Mouse (Mus musculus): ENCODE data around the gene Prr5. TPM values are rescaled to one million over a fixed set of nuclear protein-coding genes. Genes with fewer than 3 reads are reported as not detected.

Prr5 gene
- polyA plus RNA-seq, 1 experiment from 2014 or later: 9.2 TPM

- H3K4me1 ChIP-seq (ENCODE audit: insufficient read depth, low read depth, low read length): no peaks in the 10 kb centered on the region
- no peak overlapping the region for H3K9ac ChIP-seq (replicated peaks; ENCODE audit: low read depth)
- DNase-seq (ENCODE audit: low spot score) (no peak), ATAC-seq (no peak)
- no peaks in the 10 kb centered on the region for H3K27me3 ChIP-seq (replicated peaks; ENCODE audit: insufficient read depth, low read length)
- WGBS: 82% methylated on average over 6 of the region's 6 CpGs
- H3K4me3 ChIP-seq (ENCODE audit: low read depth, low read length): no peak overlapping the region
- H3K27ac ChIP-seq (ENCODE audit: low read length): no peak overlapping the region
- H3K4me2 ChIP-seq (replicated peaks; ENCODE audit: low read depth, low read length): no peak overlapping the region
- TF ChIP-seq CTCF (IDR thresholded peaks at IDR 0.05) (no peak), EP300 (IDR thresholded peaks at IDR 0.05) (no peak)
- no peaks in the 10 kb centered on the region for H3K36me3 ChIP-seq (ENCODE audit: insufficient read depth, low read length)
- no peaks in the 10 kb centered on the region for H3K9me3 ChIP-seq (ENCODE audit: low read length)
Observed at GRCm38 (mm10) chr15:84640722-84641121, 28.7 kb upstream of the Prr5 start.

DNA sequence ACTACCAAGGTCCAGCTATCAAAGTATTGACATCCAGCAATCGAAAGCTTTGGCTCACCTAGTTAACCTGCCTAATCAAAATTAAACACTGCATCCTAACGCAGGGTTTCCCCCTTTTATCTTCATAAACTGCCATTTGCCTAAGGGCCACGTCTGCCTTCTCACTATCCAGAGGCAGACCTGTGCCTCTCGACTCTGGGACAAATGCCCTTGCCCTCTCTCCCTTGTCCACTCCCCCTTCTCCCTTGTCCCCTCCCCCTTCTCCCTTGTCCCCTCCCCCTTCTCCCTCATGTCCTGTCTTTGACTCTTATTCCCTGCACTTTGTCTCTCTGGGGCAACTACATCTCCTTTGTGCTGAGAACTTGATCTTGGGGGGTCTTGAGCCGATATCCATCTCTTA, 28.3 kb upstream of the Prr5 start:
- ATAC-seq: no peak
- Histone ChIP-seq H3K9ac (replicated peaks; ENCODE audit: low read depth) (no peak overlapping the region), H3K9me3 (ENCODE audit: low read length) (no peaks in the 10 kb centered on the region), H3K27me3 (replicated peaks; ENCODE audit: insufficient read depth, low read length) (no peaks in the 10 kb centered on the region), H3K27ac (ENCODE audit: low read length) (no peak overlapping the region), H3K4me1 (ENCODE audit: insufficient read depth, low read depth, low read length) (no peaks in the 10 kb centered on the region), H3K4me3 (ENCODE audit: low read depth, low read length) (no peak overlapping the region), H3K36me3 (ENCODE audit: insufficient read depth, low read length) (no peaks in the 10 kb centered on the region), H3K4me2 (replicated peaks; ENCODE audit: low read depth, low read length) (no peak overlapping the region)
- TF ChIP-seq EP300 (IDR thresholded peaks at IDR 0.05): no peak
- no peak for TF ChIP-seq CTCF (IDR thresholded peaks at IDR 0.05)
- 50% methylated on average over 5 of the region's 5 CpGs for WGBS
- DNase-seq (ENCODE audit: low spot score): no peak

DNA sequence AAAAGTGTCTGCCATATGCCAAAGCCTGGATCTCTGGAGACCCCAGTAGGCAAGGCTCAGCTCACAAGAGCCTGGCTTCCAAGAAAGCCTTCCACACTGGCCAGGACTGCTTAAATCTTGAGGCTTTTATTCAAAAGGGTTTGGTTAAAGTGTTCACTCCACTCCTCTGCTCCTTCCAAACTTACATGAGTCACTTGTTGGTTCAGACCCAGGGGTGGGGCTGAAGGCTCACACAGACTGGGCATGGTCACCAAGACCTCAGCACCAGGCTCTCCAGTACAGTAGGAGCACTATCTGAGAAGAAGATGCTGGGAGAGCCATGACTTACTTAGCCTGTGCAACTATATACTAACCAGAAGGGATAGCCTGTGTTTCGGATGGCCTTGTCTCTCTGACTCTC, 27.5 kb upstream of the Prr5 start:
- peak; percentile 22 for DNase-seq (ENCODE audit: low spot score)
- 88% methylated on average over 1 of the region's 1 CpGs for WGBS
- no peak for ATAC-seq
- Histone ChIP-seq H3K4me2 (replicated peaks; ENCODE audit: low read depth, low read length) (no peak overlapping the region), H3K9me3 (ENCODE audit: low read length) (no peaks in the 10 kb centered on the region), H3K27ac (ENCODE audit: low read length) (no peak overlapping the region), H3K4me3 (ENCODE audit: low read depth, low read length) (no peak overlapping the region), H3K4me1 (ENCODE audit: insufficient read depth, low read depth, low read length) (no peaks in the 10 kb centered on the region), H3K36me3 (ENCODE audit: insufficient read depth, low read length) (no peaks in the 10 kb centered on the region), H3K27me3 (replicated peaks; ENCODE audit: insufficient read depth, low read length) (no peaks in the 10 kb centered on the region), H3K9ac (replicated peaks; ENCODE audit: low read depth) (no peak overlapping the region)
- TF ChIP-seq EP300 (IDR thresholded peaks at IDR 0.05) (no peak), CTCF (IDR thresholded peaks at IDR 0.05) (no peak)

DNA sequence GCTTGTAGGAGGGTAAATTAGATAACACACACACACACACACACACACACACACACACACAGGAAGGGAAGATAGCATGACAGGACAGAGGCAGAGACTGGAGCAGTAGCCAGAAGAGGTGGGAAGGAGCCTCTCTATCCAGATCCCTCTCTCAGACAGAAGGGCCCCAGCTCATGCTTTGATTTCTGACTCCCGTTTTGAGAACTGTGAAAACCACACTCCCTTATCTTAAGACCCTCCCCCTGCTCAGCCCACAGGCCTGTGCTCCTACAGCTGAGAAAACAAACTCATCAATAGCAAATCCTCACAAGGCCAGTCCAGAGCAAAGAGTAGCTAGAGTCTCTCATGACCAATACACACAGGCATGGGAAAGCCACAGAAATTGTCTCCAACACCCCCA, 26.2 kb upstream of the Prr5 start:
- no peak for TF ChIP-seq CTCF (IDR thresholded peaks at IDR 0.05)
- TF ChIP-seq EP300 (IDR thresholded peaks at IDR 0.05): no peak
- no peak overlapping the region for H3K4me3 ChIP-seq (ENCODE audit: low read depth, low read length)
- no peaks in the 10 kb centered on the region for H3K9me3 ChIP-seq (ENCODE audit: low read length)
- WGBS: 7% methylated on average over 1 of the region's 1 CpGs
- no peak for DNase-seq (ENCODE audit: low spot score)
- H3K9ac ChIP-seq (replicated peaks; ENCODE audit: low read depth): no peak overlapping the region
- H3K4me2 ChIP-seq (replicated peaks; ENCODE audit: low read depth, low read length): no peak overlapping the region
- no peaks in the 10 kb centered on the region for H3K27me3 ChIP-seq (replicated peaks; ENCODE audit: insufficient read depth, low read length)
- H3K27ac ChIP-seq (ENCODE audit: low read length): no peak overlapping the region
- H3K36me3 ChIP-seq (ENCODE audit: insufficient read depth, low read length): no peaks in the 10 kb centered on the region
- no peaks in the 10 kb centered on the region for H3K4me1 ChIP-seq (ENCODE audit: insufficient read depth, low read depth, low read length)
- no peak for ATAC-seq

DNA sequence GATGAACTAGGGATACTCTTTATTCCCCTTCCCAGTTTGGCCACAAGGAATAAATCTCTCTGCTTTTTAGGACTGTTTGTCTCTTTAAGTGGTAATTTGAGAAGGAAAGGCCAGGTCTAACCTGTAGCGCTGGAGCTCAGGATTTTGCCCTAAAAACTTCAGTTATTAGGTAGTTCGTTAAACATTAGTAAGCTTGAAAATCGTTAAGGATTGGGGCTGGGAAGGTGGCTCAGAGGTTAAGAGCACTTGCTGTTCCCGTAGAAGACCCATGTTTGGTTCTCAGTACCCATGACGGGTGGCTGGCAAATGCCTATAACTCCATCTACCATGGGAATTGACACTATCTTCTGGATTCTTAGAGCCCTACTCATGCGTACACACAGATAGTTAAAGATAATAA, 17.9 kb upstream of the Prr5 start:
- 81% methylated on average over 6 of the region's 6 CpGs for WGBS
- no peak for ATAC-seq

GRCm38 (mm10) chr15:84653151-84653550, 16.3 kb upstream of the Prr5 start:
- H3K4me3 ChIP-seq (ENCODE audit: low read depth, low read length): no peak overlapping the region
- H3K9ac ChIP-seq (replicated peaks; ENCODE audit: low read depth): no peak overlapping the region
- 95% methylated on average over 7 of the region's 7 CpGs for WGBS
- no peak for ATAC-seq
- no peak for DNase-seq (ENCODE audit: low spot score)
- H3K4me2 ChIP-seq (replicated peaks; ENCODE audit: low read depth, low read length): no peak overlapping the region
- peaks cover 5% of the 10 kb centered on the region; the same call in 1 of the 2 replicates for H3K4me1 ChIP-seq (ENCODE audit: insufficient read depth, low read depth, low read length)
- H3K36me3 ChIP-seq (ENCODE audit: insufficient read depth, low read length): no peaks in the 10 kb centered on the region
- H3K27me3 ChIP-seq (replicated peaks; ENCODE audit: insufficient read depth, low read length): no peaks in the 10 kb centered on the region
- no peaks in the 10 kb centered on the region for H3K9me3 ChIP-seq (ENCODE audit: low read length)
- H3K27ac ChIP-seq (ENCODE audit: low read length): no peak overlapping the region
- TF ChIP-seq CTCF (IDR thresholded peaks at IDR 0.05) (no peak), EP300 (IDR thresholded peaks at IDR 0.05) (no peak)

More for the DNA sequence above, 17.9 kb upstream of the Prr5 start:
- Histone ChIP-seq H3K4me1 (ENCODE audit: insufficient read depth, low read depth, low read length) (peaks cover 5% of the 10 kb centered on the region; the same call in 1 of the 2 replicates), H3K27ac (ENCODE audit: low read length) (no peak overlapping the region), H3K27me3 (replicated peaks; ENCODE audit: insufficient read depth, low read length) (no peaks in the 10 kb centered on the region), H3K9me3 (ENCODE audit: low read length) (no peaks in the 10 kb centered on the region), H3K4me2 (replicated peaks; ENCODE audit: low read depth, low read length) (no peak overlapping the region), H3K9ac (replicated peaks; ENCODE audit: low read depth) (no peak overlapping the region), H3K36me3 (ENCODE audit: insufficient read depth, low read length) (no peaks in the 10 kb centered on the region), H3K4me3 (ENCODE audit: low read depth, low read length) (no peak overlapping the region)
- no peak for TF ChIP-seq CTCF (IDR thresholded peaks at IDR 0.05)
- TF ChIP-seq EP300 (IDR thresholded peaks at IDR 0.05): no peak
- no peak for DNase-seq (ENCODE audit: low spot score)
